Mouse (Mus musculus) urinary bladder, adult 2 months (tissue): ENCODE results near the gene Rtl8b. TPM values are rescaled to one million over a fixed set of nuclear protein-coding genes. Genes with fewer than 3 reads are reported as not detected.
"Not testable (repeated sequence)": the region's sequence is repeated elsewhere in the genome, so short reads cannot be mapped to it uniquely, and the experiment has no call there.

Source experiments
- DNase-seq: peaks from one replicate; pipeline ENCODE4 v3.0.0; 2022; ENCODE audit warnings: low spot score
- polyA plus RNA-seq: library from polyadenylated mRNA; depleted of rRNA; stranded (reverse); fragments of >200 nt; gene quantifications from 2 replicates; pipeline ENCODE4 v1.2.3, GENCODE M21; 2012; rRNA removed

The Rtl8b gene
- 71.0 and 76.2 TPM in 2 replicates for polyA plus RNA-seq

DNA sequence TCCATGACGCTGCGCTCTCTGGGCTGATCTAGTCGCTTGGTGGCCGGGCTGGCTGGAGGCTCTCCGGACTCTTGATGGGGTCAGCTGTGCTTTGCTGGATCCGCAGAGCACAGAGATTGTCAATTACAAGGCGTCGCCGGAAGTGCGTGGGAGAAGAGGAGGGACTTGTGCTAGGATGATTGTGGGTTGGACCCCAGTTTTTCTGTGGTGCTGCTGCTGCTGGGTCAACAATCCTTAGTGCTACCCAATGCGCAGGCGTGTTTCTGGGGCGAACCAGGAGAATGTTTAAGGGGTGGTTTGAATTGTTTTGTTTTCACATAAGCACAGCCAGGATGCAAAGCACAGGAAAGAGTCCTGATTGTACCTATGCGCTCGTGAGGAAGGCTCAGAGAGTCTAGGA lies at the start of gene Rtl8b:
Gene Rtl8b (minus strand): TSS at position 115 of the 400 bp plus-strand sequence.
- DNase-seq, result no peak

GRCm38 (mm10) chrX:53716323-53717182 lies 46.3 kb upstream of the Rtl8b start:
- DNase-seq, result no peak

DNA sequence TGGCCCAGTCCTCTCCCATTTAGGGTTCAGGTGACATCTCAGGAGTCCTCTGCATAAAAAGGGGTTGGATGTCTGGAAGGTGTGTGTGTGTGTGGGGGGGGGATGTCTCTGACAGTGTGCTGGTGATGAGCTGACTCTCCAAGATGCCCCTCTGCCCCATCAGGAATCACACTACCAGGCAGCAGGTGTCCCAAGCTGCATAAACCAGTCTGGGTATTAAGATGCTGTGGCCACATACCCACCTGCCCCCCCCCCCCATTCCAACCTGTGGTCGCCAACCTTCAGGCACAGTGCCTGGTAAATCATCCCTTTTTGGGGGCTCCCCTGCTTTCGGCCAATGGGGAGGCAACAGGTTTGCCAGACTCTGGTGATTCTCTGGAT lies 45.7 kb upstream of the Rtl8b start:
- no peak for DNase-seq

DNA sequence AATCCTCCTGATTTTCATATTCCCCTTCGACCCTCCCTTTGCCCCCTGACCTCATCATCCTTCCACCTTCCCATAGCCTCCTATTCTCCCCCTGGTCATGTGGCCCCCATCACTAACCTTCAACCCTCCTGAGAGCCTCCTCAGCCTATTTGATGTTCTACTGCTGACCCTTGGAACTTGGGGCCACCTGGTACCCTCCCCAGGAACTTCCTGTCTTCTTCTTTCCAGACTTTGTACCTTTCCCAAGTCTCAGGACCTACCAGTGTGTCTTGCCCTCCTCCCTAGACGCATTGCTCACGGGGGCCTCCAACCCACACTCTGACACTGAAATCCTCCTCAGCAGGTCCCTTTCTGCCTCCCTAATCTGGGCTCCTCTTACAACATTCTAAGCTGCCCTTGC lies 32.5 kb upstream of the Rtl8b start:
- DNase-seq, result no peak

DNA sequence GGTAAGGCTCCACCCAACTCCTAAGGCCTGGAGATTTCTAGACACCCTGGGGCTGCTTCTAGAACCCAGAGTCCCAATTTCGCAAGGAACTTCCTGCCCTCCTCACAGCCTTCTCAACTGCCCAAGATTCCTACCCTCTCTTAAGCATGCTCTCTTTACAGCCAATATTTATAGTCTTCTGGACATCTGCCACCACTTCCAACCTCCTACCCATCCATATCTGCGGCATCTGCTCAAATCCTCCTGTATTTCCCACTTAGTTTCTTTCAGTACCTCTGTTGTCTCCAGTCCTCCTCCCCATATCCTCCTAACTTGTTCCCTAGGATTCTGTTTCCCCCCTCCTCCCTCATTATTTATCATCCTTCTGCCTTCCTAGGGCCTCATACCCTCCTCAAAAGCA lies 29.0 kb upstream of the Rtl8b start:
- no peak for DNase-seq

DNA sequence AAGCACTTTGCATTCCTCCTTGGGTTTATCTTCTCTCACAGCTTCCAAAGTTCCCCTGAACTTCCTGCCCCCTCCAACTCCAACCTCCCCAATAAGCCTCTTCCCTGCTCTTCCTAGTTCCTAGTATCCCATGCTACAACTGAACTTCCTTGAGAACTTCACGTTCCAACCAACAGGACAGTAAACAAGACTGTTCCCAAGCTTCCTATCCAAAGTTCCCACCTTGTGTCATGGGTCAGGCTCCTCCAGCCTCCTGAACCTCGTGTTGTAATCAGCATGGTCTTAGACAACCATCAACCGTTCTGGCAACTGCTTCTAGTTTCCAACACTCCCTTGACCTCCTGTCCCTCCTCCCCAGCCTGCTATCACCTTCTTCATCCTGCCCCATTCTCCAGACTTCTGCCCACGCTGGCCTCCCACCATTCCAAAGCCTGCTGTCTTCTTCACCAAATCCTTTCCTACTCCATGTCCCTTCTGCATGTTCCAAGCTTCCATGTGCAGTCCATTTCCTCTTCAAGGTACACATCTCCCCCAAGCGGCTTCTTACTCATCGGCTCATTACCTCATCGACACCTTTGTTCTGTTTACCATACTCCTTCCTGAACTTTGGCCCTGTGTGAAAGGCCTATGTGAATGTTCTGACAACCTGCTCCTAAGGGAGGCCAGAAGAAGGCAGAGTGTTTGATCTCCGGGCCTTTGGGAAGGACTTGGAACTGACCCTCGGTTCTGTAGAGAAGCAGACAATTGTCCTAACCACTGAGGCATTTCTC lies 24.0 kb upstream of the Rtl8b start:
- DNase-seq, result no peak

GRCm38 (mm10) chrX:53693141-53693540 lies 22.9 kb upstream of the Rtl8b start:
- no peak for DNase-seq

GRCm38 (mm10) chrX:53692065-53692464 lies 21.9 kb upstream of the Rtl8b start:
- DNase-seq, result no peak

DNA sequence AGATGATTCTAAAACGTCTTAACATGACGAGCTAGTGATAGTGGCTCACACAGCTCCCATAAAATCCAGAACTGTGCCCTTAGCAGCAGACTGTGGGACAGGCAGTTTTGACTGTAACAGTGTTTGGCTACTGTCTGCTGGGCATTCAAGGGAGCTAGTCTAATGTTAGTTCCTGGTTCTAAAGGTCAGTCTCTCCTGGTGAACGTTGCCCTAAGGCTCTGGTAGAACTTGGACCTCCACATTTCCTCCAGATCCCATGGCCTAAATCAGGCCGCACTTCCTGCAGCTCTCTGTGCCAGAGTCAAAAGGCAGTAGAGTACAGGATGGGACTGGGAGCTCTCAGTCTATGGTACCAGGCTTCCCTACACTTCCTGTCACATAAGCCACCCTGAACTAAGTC lies 14.5 kb upstream of the Rtl8b start:
- DNase-seq, result not testable (repeated sequence)

DNA sequence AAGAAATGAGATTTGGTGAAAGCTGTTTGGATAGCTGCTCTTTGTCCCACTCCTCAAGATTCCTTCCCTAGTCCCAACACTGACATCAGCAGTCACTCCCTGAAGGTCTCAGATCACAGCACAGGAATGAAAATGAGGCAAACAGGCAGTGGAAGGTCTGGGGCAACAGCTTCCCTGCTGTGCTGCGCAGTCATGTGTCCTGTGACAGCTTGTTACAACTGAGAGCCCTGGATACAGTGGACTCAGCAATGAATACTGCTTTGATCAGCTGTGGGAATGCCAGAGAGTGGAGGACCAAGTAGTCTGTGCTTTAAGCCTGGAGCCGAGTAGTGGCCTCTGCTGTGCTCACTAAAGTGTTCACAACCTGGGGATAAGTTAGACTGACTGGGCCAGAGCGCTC lies 12.4 kb upstream of the Rtl8b start:
- DNase-seq, result not testable (repeated sequence)

DNA sequence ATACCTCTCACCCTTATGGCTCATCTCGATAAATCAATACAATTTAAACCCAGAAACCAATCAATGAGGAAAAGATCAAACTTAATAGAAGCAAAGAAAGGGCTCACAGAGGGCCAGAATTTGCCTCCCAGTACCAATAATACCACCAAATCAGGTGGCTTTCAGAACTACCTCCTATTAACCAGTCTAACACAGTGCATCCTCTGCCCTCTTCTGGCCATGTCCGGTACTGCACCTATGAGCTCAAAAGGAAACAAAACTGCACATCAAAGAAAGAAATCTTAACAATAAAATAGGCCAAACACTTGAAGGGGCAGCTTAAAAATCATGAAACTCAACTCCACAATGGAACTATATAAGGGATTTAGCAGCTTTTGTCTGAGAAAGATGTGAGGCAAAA lies 6.7 kb upstream of the Rtl8b start:
- DNase-seq, result not testable (repeated sequence)

DNA sequence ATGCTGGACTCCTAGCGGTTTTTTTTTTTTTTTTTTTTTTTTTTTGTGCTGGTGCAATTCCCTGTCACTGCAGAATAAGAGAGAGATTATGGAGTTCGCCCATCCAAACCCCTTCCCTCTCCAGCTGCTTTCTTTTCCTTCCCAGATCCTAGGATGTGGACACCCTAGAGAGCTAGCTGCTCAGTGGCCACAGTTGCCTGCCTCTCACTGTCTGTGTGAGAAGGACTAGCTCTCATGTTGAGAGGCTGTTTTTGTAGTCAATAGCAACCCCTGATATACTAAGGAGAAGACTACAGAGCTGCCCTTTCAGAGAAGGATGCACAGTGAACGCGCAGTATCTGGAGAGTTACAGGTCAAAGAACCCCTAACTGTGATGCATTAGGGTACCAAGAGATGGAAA lies 488 bp upstream of the Rtl8b start:
- not testable (repeated sequence) for DNase-seq

DNA sequence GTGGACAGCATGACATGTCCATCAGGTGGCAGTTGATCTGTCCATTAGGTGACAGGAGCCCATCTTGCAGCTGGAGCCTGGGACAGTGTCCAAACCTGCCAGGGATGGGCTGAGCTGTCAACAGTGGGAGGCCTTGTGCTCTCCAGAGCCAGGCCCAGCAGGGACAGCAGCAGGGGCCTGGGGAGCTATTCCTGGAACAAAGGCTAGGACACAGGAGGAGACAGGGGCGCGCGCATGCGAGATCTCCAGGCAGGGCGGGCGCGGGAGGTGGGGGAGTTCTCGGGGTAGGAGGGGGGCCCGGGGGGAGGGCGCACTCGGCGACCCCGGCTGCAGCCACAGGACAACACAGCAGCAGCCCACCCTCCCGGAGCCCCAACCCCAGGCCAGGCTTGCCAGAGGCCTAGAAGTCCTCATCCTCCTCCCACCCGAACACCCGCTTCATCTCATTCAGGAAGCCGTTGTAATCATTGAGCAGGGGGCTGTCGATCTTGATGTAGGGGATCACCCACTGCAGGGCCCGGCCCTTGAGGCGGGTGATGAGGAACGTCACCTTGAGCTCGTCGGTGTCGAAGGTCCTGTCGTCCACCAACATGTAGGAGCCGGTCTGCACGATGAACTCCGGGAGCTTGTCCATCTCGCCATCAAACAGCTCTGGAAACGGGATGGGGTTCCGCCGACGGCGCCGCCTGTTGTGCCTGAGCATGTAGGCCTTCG lies 494 bp downstream of the Rtl8b start:
- not testable (repeated sequence) for DNase-seq

- not testable (repeated sequence) for DNase-seq
Observed at GRCm38 (mm10) chrX:53652917-53653316, 17.3 kb downstream of the Rtl8b start.

DNA sequence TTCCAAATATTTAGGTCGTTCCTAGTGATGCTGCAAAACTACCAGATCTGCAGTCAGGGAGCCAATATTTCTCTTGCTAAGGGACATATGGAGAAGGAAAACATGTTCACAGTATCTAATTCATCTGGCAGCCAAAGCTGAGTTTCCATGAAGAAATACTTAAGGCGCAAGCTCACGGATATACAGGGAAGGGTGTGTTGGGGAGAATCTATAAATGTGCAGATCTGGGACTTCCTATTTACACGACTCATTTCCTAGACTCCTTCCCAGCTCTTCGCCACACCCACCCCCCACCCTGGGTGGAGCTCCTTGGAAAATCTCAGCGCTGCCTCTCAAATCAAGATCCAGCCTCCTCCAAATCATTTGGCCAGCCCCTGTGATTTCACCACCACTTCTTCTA lies 24.3 kb downstream of the Rtl8b start:
- DNase-seq, result no peak

DNA sequence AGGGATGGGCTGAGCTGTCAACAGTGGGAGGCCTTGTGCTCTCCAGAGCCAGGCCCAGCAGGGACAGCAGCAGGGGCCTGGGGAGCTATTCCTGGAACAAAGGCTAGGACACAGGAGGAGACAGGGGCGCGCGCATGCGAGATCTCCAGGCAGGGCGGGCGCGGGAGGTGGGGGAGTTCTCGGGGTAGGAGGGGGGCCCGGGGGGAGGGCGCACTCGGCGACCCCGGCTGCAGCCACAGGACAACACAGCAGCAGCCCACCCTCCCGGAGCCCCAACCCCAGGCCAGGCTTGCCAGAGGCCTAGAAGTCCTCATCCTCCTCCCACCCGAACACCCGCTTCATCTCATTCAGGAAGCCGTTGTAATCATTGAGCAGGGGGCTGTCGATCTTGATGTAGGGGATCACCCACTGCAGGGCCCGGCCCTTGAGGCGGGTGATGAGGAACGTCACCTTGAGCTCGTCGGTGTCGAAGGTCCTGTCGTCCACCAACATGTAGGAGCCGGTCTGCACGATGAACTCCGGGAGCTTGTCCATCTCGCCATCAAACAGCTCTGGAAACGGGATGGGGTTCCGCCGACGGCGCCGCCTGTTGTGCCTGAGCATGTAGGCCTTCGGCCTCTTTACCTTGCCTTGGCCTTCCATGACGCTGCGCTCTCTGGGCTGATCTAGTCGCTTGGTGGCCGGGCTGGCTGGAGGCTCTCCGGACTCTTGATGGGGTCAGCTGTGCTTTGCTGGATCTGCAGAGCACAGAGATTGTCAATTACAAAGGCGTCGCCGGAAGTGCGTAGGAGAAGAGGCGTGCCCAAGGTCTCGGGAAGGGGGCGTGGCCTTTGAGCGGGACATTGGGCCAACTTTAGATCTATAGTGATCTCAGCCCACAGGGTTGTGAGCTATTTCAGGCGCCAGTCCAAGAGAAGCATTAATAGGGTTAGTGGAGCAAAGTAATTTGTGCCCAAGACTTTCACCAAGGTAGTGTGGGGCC lies 26.9 kb downstream of the Rtl8b start, which contains the start of gene Rtl8a:
Gene Rtl8a (minus strand): TSS at position 703 of the 982 bp plus-strand sequence.
- peak; percentile 34 for DNase-seq

DNA sequence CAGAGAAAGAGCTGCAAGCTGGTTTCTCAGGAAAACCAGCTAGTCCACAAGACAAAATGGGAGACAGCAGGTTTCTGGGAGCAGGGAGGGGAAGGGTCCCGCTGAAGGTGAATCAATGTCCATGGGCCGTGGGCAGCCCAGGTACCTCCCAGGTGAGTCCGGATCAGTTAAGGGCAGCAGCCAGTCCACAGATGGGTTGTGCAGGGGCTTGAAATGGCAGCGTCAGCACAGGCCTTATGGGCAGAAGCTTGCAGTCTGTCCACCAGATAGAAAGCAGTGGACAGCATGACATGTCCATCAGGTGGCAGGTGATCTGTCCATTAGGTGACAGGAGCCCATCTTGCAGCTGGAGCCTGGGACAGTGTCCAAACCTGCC lies 27.6 kb downstream of the Rtl8b start:
- not testable (repeated sequence) for DNase-seq

GRCm38 (mm10) chrX:53638107-53638506 lies 32.1 kb downstream of the Rtl8b start:
- DNase-seq, result not testable (repeated sequence)
